Mouse (Mus musculus) central nervous system, embryonic 11.5 days (tissue): ENCODE data around the gene Il17c. TPM values are rescaled to one million over a fixed set of nuclear protein-coding genes. Genes with fewer than 3 reads are reported as not detected.

Source experiments
- polyA plus RNA-seq: library from polyadenylated mRNA; depleted of rRNA; stranded (reverse); fragments of >200 nt; gene quantifications from 2 replicates; pipeline ENCODE4 v1.2.3, GENCODE M21; 2012; rRNA removed

The Il17c gene
- 0.44 and 0.46 TPM in 2 replicates for polyA plus RNA-seq

DNA sequence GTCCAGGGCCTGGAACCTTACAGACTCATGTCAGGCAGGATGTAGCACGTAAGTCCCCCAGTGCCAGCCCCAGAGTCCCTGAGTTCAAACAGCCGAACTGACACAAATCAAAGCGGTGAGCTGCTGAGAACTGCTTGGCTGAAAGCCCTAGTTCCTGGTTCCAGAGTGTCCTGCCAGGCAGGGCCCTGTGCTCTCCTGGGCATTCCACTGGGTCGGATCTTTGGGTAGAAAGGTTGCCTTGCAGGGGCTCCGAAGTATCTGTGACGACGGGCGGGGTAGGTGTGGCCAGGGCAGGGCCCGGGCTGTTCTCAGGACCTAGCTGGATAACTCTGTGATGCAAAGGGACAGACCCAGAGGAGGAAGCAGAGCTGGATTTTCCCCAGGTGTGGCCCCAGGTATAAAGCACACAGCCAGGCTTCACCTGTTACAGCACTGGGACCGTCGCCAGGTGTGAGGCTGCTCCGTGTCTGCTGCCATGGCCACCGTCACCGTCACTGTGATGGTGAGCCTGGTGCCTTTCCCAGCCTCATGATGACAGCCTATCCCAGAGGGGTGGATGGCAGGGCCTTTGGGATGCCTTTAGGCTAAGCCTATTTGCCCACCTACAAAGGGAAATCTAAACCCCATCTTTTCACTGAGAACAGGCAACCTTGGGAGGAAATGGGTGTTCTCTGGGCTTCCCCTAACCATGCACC lies at the start of gene Il17c:
Il17c (plus strand) TSS at position 645 of the 695 bp plus-strand sequence.

DNA sequence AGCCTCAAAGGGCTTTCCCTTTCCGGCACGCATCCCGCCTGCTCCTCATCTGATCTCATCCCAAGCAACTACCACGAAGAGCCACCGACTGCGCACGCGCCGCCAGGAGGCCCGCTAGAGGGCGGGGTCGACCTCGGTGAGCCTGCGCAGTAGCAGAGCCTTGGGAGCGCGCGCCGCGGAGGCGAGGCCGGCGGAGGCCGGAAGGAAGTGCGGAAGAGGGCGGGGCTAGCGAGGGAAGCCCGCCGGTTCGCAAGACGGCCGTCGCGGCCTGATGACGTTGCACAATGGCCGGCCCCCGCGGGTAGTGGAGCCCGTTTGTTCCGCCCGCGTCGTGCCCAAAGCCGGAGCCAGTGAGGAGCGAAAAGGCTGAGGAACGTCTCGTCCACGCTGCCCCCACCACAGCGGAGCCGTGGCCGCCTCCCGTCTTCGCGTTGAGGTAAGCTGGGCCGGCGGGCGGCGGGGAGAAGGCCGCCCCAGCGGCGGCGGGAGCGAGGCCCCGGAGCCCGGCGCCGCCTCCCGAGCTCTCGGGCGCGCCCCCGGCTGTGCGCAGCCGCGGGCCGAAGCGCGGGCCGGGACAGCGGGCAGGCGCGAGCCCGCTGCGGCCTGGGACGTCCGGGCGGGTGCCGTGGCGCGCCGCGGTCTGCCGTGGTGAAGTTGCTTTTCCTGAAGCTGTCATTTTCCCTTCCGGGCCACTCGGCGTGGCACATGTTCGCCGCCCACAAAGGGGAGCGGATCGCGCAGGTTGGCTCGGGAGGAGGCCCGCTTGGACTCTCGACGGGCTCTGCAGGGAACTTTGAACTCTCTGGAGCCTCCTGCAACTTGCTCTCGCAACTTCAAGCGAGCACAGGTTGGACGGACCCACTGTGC lies 45.2 kb upstream of the Il17c start, which contains the start of gene Zc3h18:
Zc3h18 (plus strand) TSS at position 245 of the 867 bp plus-strand sequence.

DNA sequence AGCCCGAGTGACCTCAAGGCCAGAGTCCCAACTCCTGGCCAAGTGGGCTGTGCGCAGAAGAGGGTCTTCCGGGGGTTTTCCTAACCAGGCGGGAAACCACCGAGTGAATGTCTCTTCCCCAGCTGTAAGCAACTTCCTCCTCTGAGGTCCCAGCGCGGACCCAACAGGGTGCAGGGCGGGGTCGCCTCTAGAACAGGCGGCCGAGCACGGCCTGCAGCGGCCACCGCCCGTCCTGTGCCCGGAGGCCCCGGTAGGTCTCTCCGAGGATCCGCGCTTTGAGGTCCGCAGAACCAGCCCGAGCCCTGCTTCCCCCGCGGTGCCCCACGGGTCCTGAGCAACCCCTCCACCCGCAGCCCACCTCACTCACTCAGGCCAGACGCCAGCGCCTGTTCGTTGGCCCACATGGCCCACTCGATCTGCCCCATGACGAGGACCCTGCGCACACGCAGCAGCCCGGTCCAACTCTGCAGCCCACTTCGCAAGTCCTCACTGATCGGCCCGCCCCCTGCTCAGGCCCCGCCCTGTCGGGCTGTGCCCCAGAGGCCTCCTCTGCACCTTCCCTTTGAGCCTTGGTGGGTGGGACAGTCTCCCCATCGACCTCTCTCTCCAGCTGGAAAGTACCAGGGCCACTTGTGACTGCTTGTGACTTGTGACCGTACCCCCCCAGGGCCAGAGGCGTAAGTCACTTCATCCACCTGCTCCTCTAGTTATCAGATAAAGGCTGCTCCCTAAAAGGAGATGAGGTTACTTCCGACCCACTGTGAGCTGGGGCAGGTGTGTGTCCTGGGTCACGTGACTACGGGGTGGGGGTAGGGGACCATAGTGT lies 10.8 kb downstream of the Il17c start, which contains the start of gene Cyba:
Cyba (minus strand) TSS at position 488 of the 826 bp plus-strand sequence.

DNA sequence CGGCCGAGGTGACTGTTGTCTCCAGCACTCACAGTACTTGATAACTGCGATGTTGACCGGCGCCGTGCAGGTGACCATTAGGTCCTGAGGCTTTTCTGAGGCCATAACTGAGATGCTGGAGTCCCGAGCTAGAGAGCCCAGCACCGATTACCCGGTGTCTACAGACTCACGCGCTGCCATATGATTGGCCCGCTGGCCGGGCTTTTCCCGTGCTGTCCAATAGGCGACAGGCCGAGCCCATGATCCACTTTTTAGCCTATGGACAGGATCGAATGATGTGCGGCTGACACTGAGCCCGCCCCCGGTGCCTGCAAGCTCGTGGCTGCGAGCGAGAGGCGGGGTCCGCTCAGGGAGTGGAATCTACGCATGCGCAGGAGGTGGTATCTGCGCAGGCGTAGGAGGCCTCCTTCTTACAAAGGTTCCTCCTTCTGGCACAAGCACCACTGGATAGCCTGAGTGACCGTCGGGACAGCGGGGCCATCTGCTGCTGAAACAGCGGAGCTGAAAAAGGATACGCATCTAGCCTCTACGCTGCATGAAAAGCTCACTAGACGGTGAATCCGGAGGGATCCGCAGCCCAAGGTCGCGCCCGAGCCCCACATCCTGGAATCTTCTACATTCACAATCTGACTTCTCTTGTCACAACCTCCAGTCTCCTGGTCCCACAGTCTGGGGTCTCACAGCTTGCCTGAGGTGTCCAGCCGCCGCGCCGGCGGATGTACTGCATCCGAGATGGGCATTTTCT lies 21.6 kb downstream of the Il17c start, which contains the start of gene Mvd:
Mvd (minus strand) TSS at position 161 of the 745 bp plus-strand sequence.

DNA sequence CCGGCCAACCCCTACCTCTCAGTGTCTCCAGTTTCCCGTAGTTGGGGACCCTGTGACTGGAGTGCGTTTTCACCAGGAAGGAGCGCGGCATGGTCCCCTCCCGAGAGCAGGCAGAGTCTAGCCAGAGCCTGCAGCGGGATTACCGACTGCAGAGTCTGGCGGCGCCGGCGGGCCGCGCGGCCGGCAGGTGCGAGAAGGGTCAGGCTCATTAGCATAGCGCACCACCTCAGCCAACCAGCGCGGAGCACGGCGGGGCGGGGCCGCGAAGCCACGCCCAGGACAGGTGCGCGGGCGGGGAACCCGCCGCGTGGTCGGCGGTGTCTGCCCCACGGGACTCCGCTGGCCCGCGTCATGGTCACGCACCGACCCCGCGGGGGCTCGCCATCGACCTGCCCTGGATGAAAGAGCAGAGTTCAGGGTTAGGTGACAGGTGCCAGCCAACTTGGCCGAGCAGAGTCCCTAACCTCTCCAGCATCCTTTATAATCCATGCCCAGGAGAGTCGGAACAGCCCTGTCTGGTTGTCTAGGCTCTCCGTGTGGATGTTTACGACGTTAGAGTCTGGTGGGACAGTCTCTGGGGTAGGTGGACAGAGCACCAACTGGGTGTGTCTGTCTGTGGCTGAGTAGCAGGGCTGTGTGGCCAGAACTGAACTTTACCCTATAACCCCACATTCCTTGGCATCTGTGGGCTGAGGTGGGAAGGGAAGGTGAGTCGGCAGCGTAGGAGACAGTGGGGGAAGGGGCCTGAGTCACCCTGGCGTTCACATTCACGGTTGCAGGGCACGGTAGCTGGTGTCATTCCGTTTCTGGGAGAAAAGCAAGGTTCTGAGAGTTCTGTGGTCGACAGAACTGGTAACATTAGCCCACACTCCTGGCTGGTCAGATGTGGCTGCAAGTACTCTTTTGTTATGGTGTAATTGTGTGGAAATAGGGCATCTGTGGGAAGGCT lies 39.0 kb downstream of the Il17c start, which contains the start of gene Snai3:
Snai3 (minus strand) TSS at position 210 of the 949 bp plus-strand sequence.

Other genes starting within 250 kb of the Il17c start
- 16.8 and 59.4 TPM in 2 replicates for gene Zfpm1, start 139.9 kb upstream of the Il17c start, polyA plus RNA-seq
- gene Trhr2, start 61.3 kb upstream of the Il17c start, polyA plus RNA-seq: 0.06 and 0.07 TPM in 2 replicates
- 66.3 and 133 TPM in 2 replicates for gene Zc3h18, start 45.4 kb upstream of the Il17c start, polyA plus RNA-seq
- 31.4 and 37.6 TPM in 2 replicates for gene Cyba, start 10.9 kb downstream of the Il17c start, polyA plus RNA-seq
- 34.6 and 43.5 TPM in 2 replicates for gene Mvd, start 21.4 kb downstream of the Il17c start, polyA plus RNA-seq
- gene Snai3, start 38.7 kb downstream of the Il17c start, polyA plus RNA-seq: 0.09 and 0.13 TPM in 2 replicates
- gene Rnf166, start 54.0 kb downstream of the Il17c start, polyA plus RNA-seq: 34.0 and 46.0 TPM in 2 replicates
- 60.5 and 74.7 TPM in 2 replicates for gene Ctu2, start 54.1 kb downstream of the Il17c start, polyA plus RNA-seq
- gene Piezo1, start 129.3 kb downstream of the Il17c start, polyA plus RNA-seq: 21.0 and 43.3 TPM in 2 replicates
- 62.7 and 81.6 TPM in 2 replicates for gene Cdt1, start 146.0 kb downstream of the Il17c start, polyA plus RNA-seq
- gene Aprt, start 154.9 kb downstream of the Il17c start, polyA plus RNA-seq: 141 and 155 TPM in 2 replicates
- gene Galns, start 189.4 kb downstream of the Il17c start, polyA plus RNA-seq: 4.8 and 6.7 TPM in 2 replicates
- gene Trappc2l, start 189.6 kb downstream of the Il17c start, polyA plus RNA-seq: 104 and 108 TPM in 2 replicates
- gene Pabpn1l, start 200.7 kb downstream of the Il17c start, polyA plus RNA-seq: not detected in 2 replicates